Mouse (Mus musculus): ENCODE results near the gene Igdcc3. TPM values are rescaled to one million over a fixed set of nuclear protein-coding genes. Genes with fewer than 3 reads are reported as not detected.

Gene Igdcc3
- total RNA-seq, 2 experiments from 2014 or later = 0.15 to 0.18 TPM

GRCm38 (mm10) chr9:65177497-65177896, 36.5 kb downstream of the Igdcc3 start:
- no peak for DNase-seq

GRCm38 (mm10) chr9:65177912-65178311, 36.9 kb downstream of the Igdcc3 start:
- no peak for DNase-seq

GRCm38 (mm10) chr9:65178336-65179213, 37.6 kb downstream of the Igdcc3 start:
- peak; percentile 39 to 54 for DNase-seq

- no peak for DNase-seq
These were observed 39.0 kb downstream of the Igdcc3 start for GRCm38 (mm10) chr9:65179817-65180624.

- peak; percentile 83 to 92 for DNase-seq
These were observed 47.6 kb downstream of the Igdcc3 start for GRCm38 (mm10) chr9:65188599-65188998.

GRCm38 (mm10) chr9:65190306-65190705, 49.3 kb downstream of the Igdcc3 start:
- no peak for DNase-seq

GRCm38 (mm10) chr9:65191389-65191754, 50.4 kb downstream of the Igdcc3 start:
- no peak for DNase-seq

- DNase-seq = no peak
These were observed 50.9 kb downstream of the Igdcc3 start for GRCm38 (mm10) chr9:65191755-65192469.

GRCm38 (mm10) chr9:65193214-65193613, 52.2 kb downstream of the Igdcc3 start:
- DNase-seq = no peak

- no peak for DNase-seq
These were observed 54.1 kb downstream of the Igdcc3 start, which contains the start of gene Parp16 for GRCm38 (mm10) chr9:65195053-65195452. TSS of gene Parp16 (plus strand) at chr9:65195353.

- DNase-seq = peak; percentile 73 to 77
These were observed 54.6 kb downstream of the Igdcc3 start for GRCm38 (mm10) chr9:65195621-65195981.

GRCm38 (mm10) chr9:65195982-65196737, 55.2 kb downstream of the Igdcc3 start:
- DNase-seq = peak in 1 of 2 experiments; percentile 50

GRCm38 (mm10) chr9:65196738-65197569, 56.0 kb downstream of the Igdcc3 start:
- DNase-seq = peak; percentile 93 to 98

GRCm38 (mm10) chr9:65197826-65198225, 56.8 kb downstream of the Igdcc3 start:
- DNase-seq = no peak

GRCm38 (mm10) chr9:65199723-65200122, 58.7 kb downstream of the Igdcc3 start:
- no peak for DNase-seq

GRCm38 (mm10) chr9:65200606-65201005, 59.6 kb downstream of the Igdcc3 start:
- DNase-seq = peak; percentile 71 to 84

GRCm38 (mm10) chr9:65201021-65201380, 60.0 kb downstream of the Igdcc3 start:
- peak in 1 of 2 experiments; percentile 45 for DNase-seq

- peak; percentile 89 to 93 for DNase-seq
These were observed 60.6 kb downstream of the Igdcc3 start for GRCm38 (mm10) chr9:65201381-65202164.

- no peak for DNase-seq
These were observed 61.3 kb downstream of the Igdcc3 start for GRCm38 (mm10) chr9:65202165-65202754.

Data from heart, adult 18-20 months (tissue).